Mouse (Mus musculus): ENCODE data around the gene Sh3pxd2b. TPM values are rescaled to one million over a fixed set of nuclear protein-coding genes. Genes with fewer than 3 reads are reported as not detected.

Gene Sh3pxd2b
- polyA plus RNA-seq, 1 experiment from 2014 or later, result 31.3 TPM

- H3K9me3 ChIP-seq (ENCODE audit: control insufficient read depth, low read length), result peaks cover 5% of the 10 kb centered on the region; the same call in 1 of the 2 replicates
- ATAC-seq (ENCODE audit: low read depth) (no peak), DNase-seq (ENCODE audit: low spot score) (no peak)
- no peak overlapping the region for H3K9ac ChIP-seq (ENCODE audit: low read depth, low read length)
- no peak overlapping the region for H3K4me2 ChIP-seq (ENCODE audit: low read depth, low read length)
- peaks cover 6% of the 10 kb centered on the region; the same call in 1 of the 2 replicates for H3K4me1 ChIP-seq (ENCODE audit: control insufficient read depth, insufficient read depth, low read length)
- no peaks in the 10 kb centered on the region for H3K27me3 ChIP-seq (replicated peaks; ENCODE audit: control insufficient read depth, insufficient read depth, low read length)
- H3K36me3 ChIP-seq (ENCODE audit: control insufficient read depth, insufficient read depth, low read length), result no peaks in the 10 kb centered on the region
- 81% methylated on average over 2 of the region's 2 CpGs for WGBS
- H3K4me3 ChIP-seq (ENCODE audit: low read depth, low read length), result no peak overlapping the region
- H3K27ac ChIP-seq (replicated peaks; ENCODE audit: low read depth, low read length), result no peak overlapping the region
Observed at GRCm38 (mm10) chr11:32333235-32333634, 14.4 kb upstream of the Sh3pxd2b start.

- no peak for DNase-seq (ENCODE audit: low spot score)
- no peak overlapping the region for H3K4me3 ChIP-seq (ENCODE audit: low read depth, low read length)
- no peak overlapping the region for H3K27ac ChIP-seq (replicated peaks; ENCODE audit: low read depth, low read length)
- no peaks in the 10 kb centered on the region for H3K36me3 ChIP-seq (ENCODE audit: control insufficient read depth, insufficient read depth, low read length)
- H3K27me3 ChIP-seq (replicated peaks; ENCODE audit: control insufficient read depth, insufficient read depth, low read length), result no peaks in the 10 kb centered on the region
- no peak overlapping the region for H3K4me2 ChIP-seq (ENCODE audit: low read depth, low read length)
- ATAC-seq (ENCODE audit: low read depth), result no peak
- H3K9ac ChIP-seq (ENCODE audit: low read depth, low read length), result no peak overlapping the region
- H3K4me1 ChIP-seq (ENCODE audit: control insufficient read depth, insufficient read depth, low read length), result no peaks in the 10 kb centered on the region
- H3K9me3 ChIP-seq (ENCODE audit: control insufficient read depth, low read length), result peaks cover 5% of the 10 kb centered on the region; the same call in 1 of the 2 replicates
- WGBS, result 86% methylated on average over 6 of the region's 6 CpGs
Observed at GRCm38 (mm10) chr11:32336435-32336907, 11.1 kb upstream of the Sh3pxd2b start.

- no peak for ATAC-seq (ENCODE audit: low read depth)
- H3K9ac ChIP-seq (ENCODE audit: low read depth, low read length), result no peak overlapping the region
- peaks cover 5% of the 10 kb centered on the region; the same call in 1 of the 2 replicates for H3K9me3 ChIP-seq (ENCODE audit: control insufficient read depth, low read length)
- no peak overlapping the region for H3K4me3 ChIP-seq (ENCODE audit: low read depth, low read length)
- 56% methylated on average over 2 of the region's 2 CpGs for WGBS
- H3K27me3 ChIP-seq (replicated peaks; ENCODE audit: control insufficient read depth, insufficient read depth, low read length), result no peaks in the 10 kb centered on the region
- H3K27ac ChIP-seq (replicated peaks; ENCODE audit: low read depth, low read length), result no peak overlapping the region
- no peaks in the 10 kb centered on the region for H3K36me3 ChIP-seq (ENCODE audit: control insufficient read depth, insufficient read depth, low read length)
- H3K4me2 ChIP-seq (ENCODE audit: low read depth, low read length), result no peak overlapping the region
- DNase-seq (ENCODE audit: low spot score), result no peak
- H3K4me1 ChIP-seq (ENCODE audit: control insufficient read depth, insufficient read depth, low read length), result no peaks in the 10 kb centered on the region
Observed at GRCm38 (mm10) chr11:32339131-32339531, 8.5 kb upstream of the Sh3pxd2b start.

DNA sequence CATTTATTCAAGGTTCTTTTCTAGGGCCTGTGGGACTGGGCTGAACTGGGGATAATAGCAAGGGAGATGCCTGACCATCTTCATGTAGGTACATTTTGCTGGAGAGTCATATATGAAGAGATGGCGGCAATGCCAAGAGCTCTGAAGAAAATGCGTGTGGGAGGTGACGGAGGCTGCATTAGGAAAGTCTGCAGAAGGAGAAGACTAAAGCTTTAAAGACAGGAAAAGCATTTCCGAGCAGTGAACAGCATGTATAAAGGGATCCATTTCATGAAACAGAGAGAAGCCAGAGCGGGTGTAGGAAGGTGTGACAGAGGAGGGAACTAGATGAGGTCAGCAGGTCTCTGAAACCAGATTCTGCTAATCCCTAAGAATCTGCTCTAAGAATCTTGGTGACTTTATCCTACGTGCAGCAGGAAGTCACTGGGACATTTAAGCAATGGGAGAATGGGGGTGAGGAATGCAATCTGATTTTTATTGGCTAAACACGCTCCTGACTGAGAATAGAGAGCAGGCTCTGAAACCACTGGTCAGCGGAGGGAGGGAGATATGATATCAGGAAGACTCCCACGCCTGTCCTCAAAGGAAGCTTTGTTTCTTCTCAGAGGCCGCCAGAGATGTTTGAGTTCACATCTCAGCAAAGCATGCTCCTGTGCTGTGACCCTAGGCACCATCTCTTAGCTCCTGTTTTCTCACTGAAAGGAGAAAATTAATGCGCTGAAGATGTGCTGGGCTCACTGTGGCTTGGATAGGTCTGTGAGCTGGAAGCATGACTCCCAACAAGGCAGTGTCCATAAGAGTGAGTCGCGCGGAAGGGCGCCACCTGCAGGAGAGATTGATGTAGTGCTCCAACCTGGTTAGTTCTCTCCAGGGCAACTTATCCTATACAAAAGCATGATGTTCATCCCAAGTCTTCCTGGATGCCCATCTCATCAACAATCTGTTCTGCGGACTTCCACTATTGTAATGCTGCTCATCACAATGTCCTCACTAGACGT lies 6.8 kb upstream of the Sh3pxd2b start:
- Histone ChIP-seq H3K9ac (ENCODE audit: low read depth, low read length) (no peak overlapping the region), H3K36me3 (ENCODE audit: control insufficient read depth, insufficient read depth, low read length) (no peaks in the 10 kb centered on the region), H3K4me1 (ENCODE audit: control insufficient read depth, insufficient read depth, low read length) (no peaks in the 10 kb centered on the region), H3K27me3 (replicated peaks; ENCODE audit: control insufficient read depth, insufficient read depth, low read length) (no peaks in the 10 kb centered on the region), H3K4me2 (ENCODE audit: low read depth, low read length) (no peak overlapping the region), H3K9me3 (ENCODE audit: control insufficient read depth, low read length) (peaks cover 5% of the 10 kb centered on the region; the same call in 1 of the 2 replicates), H3K27ac (replicated peaks; ENCODE audit: low read depth, low read length) (no peak overlapping the region), H3K4me3 (ENCODE audit: low read depth, low read length) (no peak overlapping the region)
- 35% methylated on average over 17 of the region's 17 CpGs for WGBS
- ATAC-seq (ENCODE audit: low read depth) (peak; percentile 73), DNase-seq (ENCODE audit: low spot score) (peak; percentile 49)

DNA sequence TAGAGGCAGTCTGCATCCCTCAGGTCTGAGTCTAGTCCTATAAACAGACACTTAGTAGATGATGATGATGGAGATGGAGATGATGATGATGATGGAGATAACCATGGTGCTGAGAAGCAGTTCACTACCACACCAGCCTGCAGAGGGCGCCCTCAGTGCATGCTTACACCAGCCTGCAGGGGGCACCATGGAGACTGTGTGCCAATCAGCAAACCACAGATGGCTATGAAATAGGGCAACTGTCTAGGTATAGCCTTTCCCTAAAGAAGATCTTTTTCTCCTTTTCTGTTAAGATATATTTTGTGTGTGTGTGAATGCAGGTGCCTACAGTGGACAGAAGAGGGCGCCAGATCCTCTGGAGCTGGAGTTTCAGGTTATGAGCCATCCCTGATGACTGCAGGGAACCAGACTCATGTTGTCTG lies 4.8 kb upstream of the Sh3pxd2b start:
- ATAC-seq (ENCODE audit: low read depth), result no peak
- no peaks in the 10 kb centered on the region for H3K36me3 ChIP-seq (ENCODE audit: control insufficient read depth, insufficient read depth, low read length)
- no peak overlapping the region for H3K4me2 ChIP-seq (ENCODE audit: low read depth, low read length)
- no peaks in the 10 kb centered on the region for H3K9me3 ChIP-seq (ENCODE audit: control insufficient read depth, low read length)
- H3K9ac ChIP-seq (ENCODE audit: low read depth, low read length), result no peak overlapping the region
- no peak for DNase-seq (ENCODE audit: low spot score)
- 17% methylated on average over 2 of the region's 2 CpGs for WGBS
- no peak overlapping the region for H3K4me3 ChIP-seq (ENCODE audit: low read depth, low read length)
- no peaks in the 10 kb centered on the region for H3K4me1 ChIP-seq (ENCODE audit: control insufficient read depth, insufficient read depth, low read length)
- no peak overlapping the region for H3K27ac ChIP-seq (replicated peaks; ENCODE audit: low read depth, low read length)
- no peaks in the 10 kb centered on the region for H3K27me3 ChIP-seq (replicated peaks; ENCODE audit: control insufficient read depth, insufficient read depth, low read length)

DNA sequence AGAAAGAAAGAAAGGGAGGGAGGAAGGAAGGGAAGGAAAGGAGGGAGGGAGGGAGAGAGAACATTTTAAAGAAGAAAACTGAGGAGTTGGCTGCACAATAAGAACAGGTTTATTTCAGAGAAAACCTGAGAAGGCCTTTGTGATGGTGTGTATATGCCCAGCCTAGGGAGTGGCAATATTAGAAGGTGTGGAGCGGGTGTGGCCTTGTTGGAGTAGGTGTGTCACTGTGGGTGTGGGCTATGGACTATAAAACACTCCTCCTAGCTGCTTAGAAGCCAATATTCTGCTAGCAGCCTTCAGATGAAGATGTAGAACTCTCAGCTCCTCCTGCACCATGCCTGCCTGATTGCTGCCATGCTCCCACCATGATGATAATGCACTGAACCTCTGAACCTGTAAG lies 4.3 kb upstream of the Sh3pxd2b start:
- H3K4me2 ChIP-seq (ENCODE audit: low read depth, low read length), result no peak overlapping the region
- no peak overlapping the region for H3K4me3 ChIP-seq (ENCODE audit: low read depth, low read length)
- no peak overlapping the region for H3K27ac ChIP-seq (replicated peaks; ENCODE audit: low read depth, low read length)
- H3K36me3 ChIP-seq (ENCODE audit: control insufficient read depth, insufficient read depth, low read length), result no peaks in the 10 kb centered on the region
- no peak overlapping the region for H3K9ac ChIP-seq (ENCODE audit: low read depth, low read length)
- H3K27me3 ChIP-seq (replicated peaks; ENCODE audit: control insufficient read depth, insufficient read depth, low read length), result no peaks in the 10 kb centered on the region
- 100% methylated on average over 1 of the region's 1 CpGs for WGBS
- DNase-seq (ENCODE audit: low spot score), result no peak
- no peaks in the 10 kb centered on the region for H3K4me1 ChIP-seq (ENCODE audit: control insufficient read depth, insufficient read depth, low read length)
- no peaks in the 10 kb centered on the region for H3K9me3 ChIP-seq (ENCODE audit: control insufficient read depth, low read length)
- no peak for ATAC-seq (ENCODE audit: low read depth)

- no peak for DNase-seq (ENCODE audit: low spot score)
- no peak for ATAC-seq (ENCODE audit: low read depth)
- Histone ChIP-seq H3K4me2 (ENCODE audit: low read depth, low read length) (no peak overlapping the region), H3K4me1 (ENCODE audit: control insufficient read depth, insufficient read depth, low read length) (peaks cover 11% of the 10 kb centered on the region; the same call in 1 of the 2 replicates), H3K9ac (ENCODE audit: low read depth, low read length) (no peak overlapping the region), H3K4me3 (ENCODE audit: low read depth, low read length) (no peak overlapping the region), H3K9me3 (ENCODE audit: control insufficient read depth, low read length) (no peaks in the 10 kb centered on the region), H3K36me3 (ENCODE audit: control insufficient read depth, insufficient read depth, low read length) (0 out of 2 replicates have a peak, but pooled peaks cover 4% of the 10 kb centered on the region), H3K27ac (replicated peaks; ENCODE audit: low read depth, low read length) (no peak overlapping the region), H3K27me3 (replicated peaks; ENCODE audit: control insufficient read depth, insufficient read depth, low read length) (no peaks in the 10 kb centered on the region)
- 81% methylated on average over 6 of the region's 6 CpGs for WGBS
Observed at GRCm38 (mm10) chr11:32345504-32346297, 1.9 kb upstream of the Sh3pxd2b start.

GRCm38 (mm10) chr11:32347264-32347606 lies 385 bp upstream of the Sh3pxd2b start:
- H3K4me2 ChIP-seq (ENCODE audit: low read depth, low read length), result peak overlapping the region; percentile 73
- H3K4me3 ChIP-seq (ENCODE audit: low read depth, low read length), result peak overlapping the region; percentile 83
- DNase-seq (ENCODE audit: low spot score) (no peak), ATAC-seq (ENCODE audit: low read depth) (peak; percentile 24; the same call in 1 of the 2 replicates)
- WGBS, result 2% methylated on average over 10 of the region's 10 CpGs
- peaks cover 11% of the 10 kb centered on the region; the same call in 1 of the 2 replicates for H3K4me1 ChIP-seq (ENCODE audit: control insufficient read depth, insufficient read depth, low read length)
- peaks cover 15% of the 10 kb centered on the region for H3K36me3 ChIP-seq (ENCODE audit: control insufficient read depth, insufficient read depth, low read length)
- H3K27ac ChIP-seq (replicated peaks; ENCODE audit: low read depth, low read length), result peak overlapping the region; percentile 87
- peak overlapping the region; percentile 97 for H3K9ac ChIP-seq (ENCODE audit: low read depth, low read length)
- H3K9me3 ChIP-seq (ENCODE audit: control insufficient read depth, low read length), result no peaks in the 10 kb centered on the region
- no peaks in the 10 kb centered on the region for H3K27me3 ChIP-seq (replicated peaks; ENCODE audit: control insufficient read depth, insufficient read depth, low read length)

All from embryonic facial prominence, embryonic 14.5 days (tissue).